8 mouse cellular contexts compared by ENCODE assay signal in genomic region chr11:115367395-115367944, GRCm38 (mm10). TPM values are rescaled to one million over a fixed set of nuclear protein-coding genes. Genes with fewer than 3 reads are reported as not detected.
DNase-seq lines count a peak whose midpoint lies in the region; ATAC-seq lines count a peak whose summit lies in the region.

Gene Hid1, minus strand, starts transcription at chr11:115367756.

- peak within 1 kb of the TSS; percentile 92 for H3K4me2 ChIP-seq in midbrain, embryonic 12.5 days (replicated peaks)

- no peaks in the 10 kb centered on the region for H3K9me3 ChIP-seq in limb, embryonic 10.5 days (replicated peaks)
- no peaks in the 10 kb centered on the region for H3K9me3 ChIP-seq in midbrain, embryonic 12.5 days

- WGBS in limb, embryonic 10.5 days: under 1% methylated on average over 39 of the region's 39 CpGs
- under 1% methylated on average over 39 of the region's 39 CpGs for WGBS in midbrain, embryonic 12.5 days

- peaks cover 18% of the 10 kb centered on the region for H3K4me1 ChIP-seq in limb, embryonic 10.5 days
- H3K4me1 ChIP-seq in midbrain, embryonic 12.5 days: peaks cover 17% of the 10 kb centered on the region

- peak; percentile 75 for ATAC-seq in midbrain, embryonic 12.5 days (ENCODE audit: low FRiP score, low read depth)

- peak within 1 kb of the TSS; percentile 58 for H3K4me3 ChIP-seq in limb, embryonic 10.5 days
- H3K4me3 ChIP-seq in midbrain, embryonic 12.5 days: peak within 1 kb of the TSS; percentile 72

- H3K27ac ChIP-seq in limb, embryonic 10.5 days: no peak within 1 kb of the TSS
- peak within 1 kb of the TSS; percentile 67 for H3K27ac ChIP-seq in midbrain, embryonic 12.5 days (replicated peaks)

- peaks cover 91% of the 10 kb centered on the region for H3K27me3 ChIP-seq in limb, embryonic 10.5 days (ENCODE audit: low read depth, poor library complexity, severe bottlenecking)
- H3K27me3 ChIP-seq in midbrain, embryonic 12.5 days: peaks cover 45% of the 10 kb centered on the region

- peak within 1 kb of the TSS; percentile 79 for H3K9ac ChIP-seq in midbrain, embryonic 12.5 days (replicated peaks)

- H3K36me3 ChIP-seq in limb, embryonic 10.5 days: no peaks in the 10 kb centered on the region
- H3K36me3 ChIP-seq in midbrain, embryonic 12.5 days: no peaks in the 10 kb centered on the region

- peak; percentile 68 for DNase-seq in ovary, adult 18-20 months (ENCODE audit: low spot score)
- DNase-seq in ovary, postnatal 10 days (ENCODE audit: low spot score): no peak
- DNase-seq in embryo, embryonic 9.5 days (ENCODE audit: extremely low spot score): peak; percentile 79
- peak; percentile 97 for DNase-seq in heart, adult 11 months
- peak; percentile 81 for DNase-seq in kidney, adult 11 months
- DNase-seq in limb, embryonic 10.5 days (ENCODE audit: low spot score): peak; percentile 66
- peak; percentile 67 to 82 for DNase-seq in spleen, adult 18-20 months

RNA-seq across cellular contexts. Expression of gene Hid1, which starts in this region (rescaled TPM):
- 2.8 and 2.9 TPM in 2 replicates for polyA plus RNA-seq in limb, embryonic 10.5 days (2016; fragmentation: Nextera tagmentation; extraction: Ambion mirVana)
- polyA plus RNA-seq in midbrain, embryonic 12.5 days (2016; fragmentation: Nextera tagmentation; extraction: Ambion mirVana): 32.9 and 38.6 TPM in 2 replicates
